Mouse (Mus musculus) midbrain, postnatal 0 days (tissue): ENCODE results near the gene Bend3. TPM values are rescaled to one million over a fixed set of nuclear protein-coding genes. Genes with fewer than 3 reads are reported as not detected.

ENCODE experiments used
- ATAC-seq: fragments of 200-750 bp; cut with Nextera tagmentation; 2 replicates; pipeline ENCODE4 v1.8.0; 2017; ENCODE audit warnings: moderate number of reproducible peaks, mild to moderate bottlenecking, moderate TSS enrichment, moderate library complexity; ENCODE audit not compliant: low FRiP score
- DNase-seq: peaks from one replicate; pipeline ENCODE4 v3.0.0-alpha.2; 2015; ENCODE audit warnings: low spot score
- H3K27ac ChIP-seq: fragments of 300-500 bp; sonication (generic); 2 replicates; pipeline ENCODE4 v1.5.1; 2014; ENCODE audit warnings: low read depth, mild to moderate bottlenecking, low read length, mixed read lengths
- H3K27me3 ChIP-seq: fragments of 300-500 bp; sonication (generic); 2 replicates; pipeline ENCODE4 v1.6.1; 2014; ENCODE audit warnings: low read length, control low read depth, mixed read lengths; ENCODE audit not compliant: insufficient read depth
- H3K36me3 ChIP-seq: fragments of 300-500 bp; sonication (generic); 2 replicates; pipeline ENCODE4 v1.6.1; 2014; ENCODE audit warnings: low read length, control low read depth, mixed read lengths; ENCODE audit not compliant: insufficient read depth
- H3K4me1 ChIP-seq: fragments of 300-500 bp; sonication (generic); 2 replicates; pipeline ENCODE4 v1.6.1; 2014; ENCODE audit warnings: mild to moderate bottlenecking, control low read depth, antibody characterized with exemption, low read length, mixed read lengths; ENCODE audit not compliant: insufficient read depth
- H3K4me2 ChIP-seq: fragments of 300-500 bp; sonication (generic); 2 replicates; pipeline ENCODE4 v1.6.1; 2014; ENCODE audit warnings: low read depth, mild to moderate bottlenecking, low read length, mixed read lengths; ENCODE audit not compliant: poor library complexity, severe bottlenecking
- H3K4me3 ChIP-seq: fragments of 300-500 bp; sonication (generic); 2 replicates; pipeline ENCODE4 v1.5.1; 2014; ENCODE audit warnings: low read depth, mild to moderate bottlenecking, low read length, moderate library complexity
- H3K9ac ChIP-seq: fragments of 300-500 bp; sonication (generic); replicated peaks from 2 replicates; pipeline ENCODE4 v1.6.1; 2014; ENCODE audit warnings: mild to moderate bottlenecking, low read length, moderate library complexity, mixed read lengths; ENCODE audit not compliant: poor library complexity, severe bottlenecking
- H3K9me3 ChIP-seq: fragments of 300-500 bp; sonication (generic); 2 replicates; pipeline ENCODE4 v1.6.1; 2016; ENCODE audit warnings: low read length, control low read depth
- CTCF ChIP-seq: IDR thresholded peaks from 2 replicates; pipeline ENCODE4 v1.5.1; 2016; ENCODE audit warnings: antibody characterized with exemption, mild to moderate bottlenecking
- WGBS: fragments of 180-500 bp; shearing (Covaris S2); extraction: QIAGEN DNeasy Blood & Tissue Kit; methylation state at CpG from one replicate; pipeline ENCODE4 v1.1.7; 2014; 5-methylcytosine and 5-hydroxymethylcytosine counted together
- polyA plus RNA-seq: library from polyadenylated mRNA; unstranded; fragments of >200 nt; fragmentation: Nextera tagmentation; extraction: Ambion mirVana; gene quantifications from 2 replicates; pipeline ENCODE4 v1.2.1, GENCODE M21; 2015
- total RNA-seq: library from RNA; depleted of rRNA; stranded (reverse); fragments of >200 nt; gene quantifications from 2 replicates; pipeline ENCODE4 v1.2.3, GENCODE M21; 2014

The Bend3 gene
- total and polyA plus RNA-seq, 2 experiments from 2014 or later = 3.0 to 10.1 TPM

DNA sequence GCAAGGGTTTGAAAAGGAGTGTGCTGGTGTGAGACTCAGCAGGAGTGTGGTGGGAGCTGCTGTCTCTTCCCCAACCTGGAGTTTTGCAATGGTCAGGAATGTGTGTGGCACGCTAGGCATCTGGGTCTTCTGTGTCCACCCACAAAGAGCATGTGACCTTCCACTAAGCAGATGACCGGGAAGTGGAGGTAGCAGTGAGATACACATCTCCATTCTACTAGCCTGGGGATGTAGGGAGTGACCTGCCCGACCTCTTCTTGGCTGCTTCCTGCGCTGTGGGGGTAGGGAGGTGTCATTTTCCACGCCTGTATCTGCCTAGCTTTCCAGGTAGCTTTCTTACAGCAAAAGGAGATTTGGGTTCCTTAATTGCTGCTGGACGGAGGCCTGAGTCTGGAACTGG, 10.9 kb downstream of the Bend3 start:
- Histone ChIP-seq H3K36me3 (no peaks in the 10 kb centered on the region), H3K9ac (no peak overlapping the region), H3K27ac (no peak overlapping the region), H3K9me3 (no peaks in the 10 kb centered on the region), H3K4me3 (no peak overlapping the region), H3K4me2 (no peak overlapping the region), H3K27me3 (no peaks in the 10 kb centered on the region), H3K4me1 (no peaks in the 10 kb centered on the region)
- 73% methylated on average over 6 of the region's 6 CpGs for WGBS
- ATAC-seq (no peak), DNase-seq (no peak)
- TF ChIP-seq CTCF = no peak

- Histone ChIP-seq H3K27me3 (no peaks in the 10 kb centered on the region), H3K27ac (no peak overlapping the region), H3K9me3 (no peaks in the 10 kb centered on the region), H3K9ac (no peak overlapping the region), H3K4me2 (no peak overlapping the region), H3K36me3 (no peaks in the 10 kb centered on the region; the same call in 1 of the 2 replicates), H3K4me3 (no peak overlapping the region), H3K4me1 (no peaks in the 10 kb centered on the region)
- no peak for TF ChIP-seq CTCF
- DNase-seq (no peak), ATAC-seq (no peak)
- 76% methylated on average over 8 of the region's 8 CpGs for WGBS
Observed at GRCm38 (mm10) chr10:43490034-43490433, 11.4 kb downstream of the Bend3 start.

DNA sequence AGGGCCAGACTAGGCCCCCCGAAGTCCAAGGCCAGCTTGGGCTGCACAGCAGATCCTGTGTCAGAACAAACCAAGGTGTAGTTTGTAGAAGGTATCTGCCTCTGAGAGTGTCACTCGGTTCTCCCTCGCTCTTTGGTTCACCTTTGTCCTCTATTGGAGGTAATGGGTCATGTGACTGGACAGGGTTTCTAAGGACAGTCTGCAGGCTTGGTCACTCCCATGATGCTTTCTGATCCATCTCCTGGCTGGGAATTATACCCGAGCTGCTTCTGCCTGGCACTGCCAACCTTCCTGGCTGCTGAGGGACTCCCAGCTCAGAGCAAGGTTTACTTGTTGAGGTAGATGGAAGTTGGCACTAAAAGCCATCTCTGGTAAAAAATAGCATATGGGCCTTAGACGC, 12.2 kb downstream of the Bend3 start:
- no peak overlapping the region for H3K4me3 ChIP-seq
- no peaks in the 10 kb centered on the region for H3K9me3 ChIP-seq
- no peak overlapping the region for H3K9ac ChIP-seq
- H3K36me3 ChIP-seq = peaks cover 5% of the 10 kb centered on the region
- DNase-seq (no peak), ATAC-seq (no peak)
- 95% methylated on average over 5 of the region's 5 CpGs for WGBS
- no peak overlapping the region for H3K27ac ChIP-seq
- H3K4me1 ChIP-seq = no peaks in the 10 kb centered on the region
- no peak overlapping the region for H3K4me2 ChIP-seq
- TF ChIP-seq CTCF = no peak
- H3K27me3 ChIP-seq = no peaks in the 10 kb centered on the region

DNA sequence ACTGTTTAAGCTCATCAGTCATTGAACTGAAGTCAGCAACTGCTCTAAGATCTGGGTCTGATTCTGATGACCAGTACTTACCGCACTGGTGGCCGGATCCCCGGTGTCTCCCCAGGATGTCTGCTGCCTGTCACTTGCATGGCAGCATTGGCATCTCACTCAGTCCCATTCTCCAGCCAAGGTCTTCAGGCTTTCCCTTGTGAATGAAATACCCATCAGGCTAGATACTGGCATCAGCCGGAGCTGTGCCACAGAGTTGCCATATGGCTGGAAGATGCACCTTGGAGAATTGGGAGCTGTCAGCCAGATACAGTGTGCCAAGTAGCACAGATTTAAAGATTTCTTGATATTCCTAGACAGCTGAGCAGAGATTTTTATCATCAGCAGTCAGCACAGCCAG, 24.0 kb downstream of the Bend3 start:
- Histone ChIP-seq H3K9me3 (no peaks in the 10 kb centered on the region), H3K9ac (no peak overlapping the region), H3K36me3 (peaks cover 5% of the 10 kb centered on the region), H3K4me1 (no peaks in the 10 kb centered on the region), H3K27me3 (no peaks in the 10 kb centered on the region), H3K4me3 (no peak overlapping the region), H3K27ac (no peak overlapping the region), H3K4me2 (no peak overlapping the region)
- TF ChIP-seq CTCF = no peak
- peak; percentile 64 for DNase-seq
- ATAC-seq = no peak
- WGBS = 89% methylated on average over 4 of the region's 4 CpGs

DNA sequence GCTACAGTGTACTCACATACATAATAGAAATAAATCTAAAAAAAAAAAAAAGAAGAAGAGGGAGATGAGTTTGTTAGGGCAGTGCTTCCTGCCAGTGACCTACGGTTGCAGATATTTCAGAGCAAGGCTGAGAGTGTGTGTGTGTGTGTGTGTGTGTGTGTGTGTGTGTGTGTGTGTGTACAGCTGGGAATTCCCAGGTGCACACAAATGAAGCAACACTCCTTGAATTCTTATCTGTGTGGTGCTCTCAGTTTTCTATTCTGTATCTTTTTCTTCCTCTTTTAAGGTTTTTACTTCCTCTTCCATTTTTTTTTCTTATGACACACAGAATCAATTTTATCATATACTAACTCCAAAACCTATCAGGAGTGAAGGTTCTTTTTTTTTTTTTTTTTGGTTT, 25.7 kb downstream of the Bend3 start:
- Histone ChIP-seq H3K4me3 (no peak overlapping the region), H3K36me3 (peaks cover 2% of the 10 kb centered on the region), H3K27ac (no peak overlapping the region), H3K4me2 (no peak overlapping the region), H3K4me1 (no peaks in the 10 kb centered on the region), H3K9me3 (no peaks in the 10 kb centered on the region), H3K9ac (no peak overlapping the region), H3K27me3 (no peaks in the 10 kb centered on the region)
- 77% methylated on average over 1 of the region's 1 CpGs for WGBS
- no peak for DNase-seq
- TF ChIP-seq CTCF = no peak
- ATAC-seq = no peak

GRCm38 (mm10) chr10:43507051-43507450, 28.4 kb downstream of the Bend3 start:
- no peak for TF ChIP-seq CTCF
- no peak for DNase-seq
- Histone ChIP-seq H3K4me2 (no peak overlapping the region), H3K9ac (no peak overlapping the region), H3K27ac (no peak overlapping the region), H3K4me1 (no peaks in the 10 kb centered on the region), H3K4me3 (no peak overlapping the region), H3K9me3 (no peaks in the 10 kb centered on the region), H3K27me3 (no peaks in the 10 kb centered on the region), H3K36me3 (peaks cover 27% of the 10 kb centered on the region)
- WGBS = 76% methylated on average over 4 of the region's 4 CpGs
- ATAC-seq = no peak

DNA sequence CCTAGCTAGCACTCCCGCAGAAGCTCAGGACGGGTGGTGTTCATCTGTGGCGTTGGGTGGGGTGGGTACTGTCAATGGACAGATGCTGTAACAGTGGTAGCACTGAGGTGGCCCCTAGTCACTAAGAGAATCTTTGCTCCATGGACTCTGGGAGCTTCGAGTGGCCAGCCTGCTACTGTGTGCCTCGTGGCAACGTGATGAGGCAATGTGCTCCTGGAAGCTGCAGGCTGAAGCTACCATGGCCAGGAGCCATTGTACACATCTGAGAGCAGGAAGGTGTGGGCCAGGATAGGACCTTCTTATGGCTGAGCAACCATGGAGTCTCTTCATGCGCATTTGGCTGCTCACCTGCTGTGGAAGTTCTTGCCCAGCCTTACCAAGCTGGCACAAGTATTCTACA, 30.6 kb downstream of the Bend3 start:
- no peak overlapping the region for H3K4me2 ChIP-seq
- TF ChIP-seq CTCF = no peak
- no peaks in the 10 kb centered on the region for H3K27me3 ChIP-seq
- no peaks in the 10 kb centered on the region for H3K4me1 ChIP-seq
- H3K4me3 ChIP-seq = no peak overlapping the region
- H3K27ac ChIP-seq = no peak overlapping the region
- DNase-seq (no peak), ATAC-seq (no peak)
- no peaks in the 10 kb centered on the region for H3K9me3 ChIP-seq
- WGBS = 96% methylated on average over 7 of the region's 7 CpGs
- peaks cover 30% of the 10 kb centered on the region for H3K36me3 ChIP-seq
- H3K9ac ChIP-seq = no peak overlapping the region
